Mouse (Mus musculus) right cerebral cortex, adult 18-20 months (tissue): ENCODE measurements around the gene Myo5a.
A peak's percentile ranks its signal among the peaks of the same experiment; 100 is the strongest.

ENCODE experiments used
- DNase-seq: peaks from one replicate; pipeline ENCODE4 v3.0.0; 2022; ENCODE audit warnings: mixed read lengths

The Myo5a gene

DNA sequence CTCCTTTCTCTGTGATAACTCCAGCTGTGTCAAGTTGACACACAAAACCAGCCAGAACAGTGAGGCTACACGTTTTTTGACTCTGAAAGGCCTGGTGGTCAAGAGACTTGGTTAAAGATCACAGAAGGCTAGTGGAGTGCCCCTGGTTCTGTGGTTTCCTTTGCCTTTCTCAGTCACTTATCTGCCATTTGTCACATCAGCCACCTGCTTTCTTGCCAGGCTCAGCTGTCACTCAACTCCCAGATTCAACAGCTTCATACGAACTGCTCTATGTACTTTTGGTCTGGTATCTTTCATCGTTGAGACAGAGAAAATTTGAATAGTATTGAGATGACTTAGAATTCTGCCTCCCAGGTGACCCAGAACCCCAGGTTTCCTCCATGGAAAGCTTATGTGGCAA, 183.0 kb downstream of the Myo5a start:
- no peak for DNase-seq

- peak; percentile 85 for DNase-seq
These were observed 183.6 kb downstream of the Myo5a start for GRCm38 (mm10) chr9:75254196-75254955.

DNA sequence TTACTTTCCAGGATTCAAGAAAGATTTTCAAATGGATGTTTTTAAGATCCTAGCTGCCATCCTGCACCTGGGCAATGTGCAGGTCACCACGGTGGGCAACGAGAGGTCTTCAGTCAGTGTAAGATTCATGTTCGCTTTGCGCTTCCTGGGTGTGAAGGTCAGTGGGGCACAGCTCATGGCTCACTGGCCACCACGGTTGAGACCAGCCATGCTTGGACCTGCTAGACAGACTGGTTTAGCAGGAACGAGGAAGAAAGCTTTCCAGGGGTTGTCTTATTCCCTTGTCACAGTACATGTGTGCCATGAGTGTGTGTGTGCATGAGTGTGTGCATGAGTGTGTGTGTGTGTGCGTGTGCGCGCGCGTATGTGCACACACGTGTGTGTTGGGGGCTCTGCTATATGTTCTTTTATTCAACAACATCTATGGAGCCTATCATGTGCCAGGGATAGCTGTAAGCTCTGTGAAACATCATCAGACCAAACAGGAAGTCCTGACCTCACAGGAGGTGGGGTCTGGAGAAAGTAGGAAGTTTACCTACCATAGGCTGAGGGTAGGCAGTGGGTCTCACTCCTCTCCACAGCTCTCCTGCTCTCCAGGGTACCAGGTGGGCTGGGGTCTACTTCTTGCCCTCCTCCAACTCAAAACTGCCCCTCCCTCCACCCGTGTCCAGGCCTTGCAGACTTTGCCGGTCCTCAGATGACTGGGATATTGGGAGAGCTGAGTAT, 185.2 kb downstream of the Myo5a start:
- no peak for DNase-seq

DNA sequence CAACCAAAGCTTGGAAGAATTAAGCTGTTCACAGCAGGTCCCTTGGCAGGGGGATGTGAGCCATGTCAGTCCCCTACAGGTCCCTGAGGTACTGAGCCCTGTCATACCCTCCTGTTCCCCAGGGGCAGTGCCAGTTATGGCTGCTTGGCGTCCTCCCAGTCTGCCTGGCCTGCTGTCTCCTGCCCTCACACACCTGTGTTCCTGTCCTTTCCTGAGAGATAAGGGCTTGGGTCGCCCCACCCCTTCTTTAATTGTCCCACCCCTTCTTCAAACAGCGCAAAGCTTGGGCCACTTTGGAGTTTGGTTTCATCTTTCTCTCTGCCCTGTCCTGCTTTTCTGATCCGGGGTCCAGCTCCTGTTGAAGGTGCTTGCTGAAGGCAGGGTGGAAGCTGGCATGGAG, 188.0 kb downstream of the Myo5a start:
- no peak for DNase-seq

- DNase-seq: no peak
These were observed 188.8 kb downstream of the Myo5a start for GRCm38 (mm10) chr9:75259656-75260055.

DNA sequence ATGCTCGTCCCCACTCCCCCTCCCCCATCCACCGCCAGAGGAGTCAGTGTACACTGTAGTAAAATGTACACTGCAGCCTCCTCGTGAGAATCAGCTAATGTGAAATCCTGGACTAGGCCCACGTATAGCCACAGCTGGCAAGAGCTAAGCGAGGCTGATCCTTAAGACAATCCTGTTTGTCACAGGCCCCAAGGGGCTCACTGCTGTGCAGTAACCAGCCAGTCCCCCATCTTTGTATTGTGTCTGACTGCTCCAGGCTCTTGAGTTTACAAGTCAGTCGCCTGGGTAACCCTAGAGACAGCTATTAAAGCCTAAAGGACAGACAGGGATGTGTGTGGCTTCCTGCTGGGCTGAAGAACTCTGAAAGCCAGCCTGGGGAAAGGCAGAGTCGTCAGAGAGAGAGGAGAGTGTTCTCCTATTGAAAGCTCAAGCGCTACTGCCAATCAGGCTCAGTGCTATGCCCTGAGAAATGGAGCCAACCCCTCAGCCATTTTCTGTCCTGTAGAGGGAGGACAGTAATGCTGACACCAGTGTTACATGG, 190.6 kb downstream of the Myo5a start:
- no peak for DNase-seq

DNA sequence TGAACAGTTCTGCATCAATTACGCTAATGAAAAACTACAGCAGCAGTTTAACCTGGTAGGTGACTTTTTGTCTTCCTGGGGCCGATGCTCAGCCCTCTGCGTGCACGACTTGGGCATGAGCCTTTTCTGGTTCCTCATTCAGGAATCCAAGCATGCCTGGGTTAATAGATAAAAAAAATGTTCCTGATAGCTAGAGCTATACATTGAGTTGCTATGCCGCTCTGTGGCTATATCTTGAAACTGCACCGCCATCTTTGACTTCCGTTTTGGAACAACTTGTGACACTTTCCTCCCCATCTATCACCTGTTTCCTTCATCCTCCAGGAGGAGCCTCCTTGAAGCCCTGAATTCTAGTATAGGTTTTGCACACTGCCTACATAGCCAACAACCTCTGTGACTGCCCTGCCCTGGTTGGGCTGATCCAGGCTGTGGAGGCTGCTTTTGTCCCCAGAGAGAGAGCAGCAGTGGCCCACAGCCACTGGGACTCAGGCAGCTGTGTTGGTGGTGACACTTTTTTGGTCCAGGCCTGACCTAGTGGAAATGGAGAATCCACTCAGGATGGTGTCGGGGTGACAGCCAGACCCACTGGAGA, 191.5 kb downstream of the Myo5a start:
- DNase-seq: peak; percentile 57

DNA sequence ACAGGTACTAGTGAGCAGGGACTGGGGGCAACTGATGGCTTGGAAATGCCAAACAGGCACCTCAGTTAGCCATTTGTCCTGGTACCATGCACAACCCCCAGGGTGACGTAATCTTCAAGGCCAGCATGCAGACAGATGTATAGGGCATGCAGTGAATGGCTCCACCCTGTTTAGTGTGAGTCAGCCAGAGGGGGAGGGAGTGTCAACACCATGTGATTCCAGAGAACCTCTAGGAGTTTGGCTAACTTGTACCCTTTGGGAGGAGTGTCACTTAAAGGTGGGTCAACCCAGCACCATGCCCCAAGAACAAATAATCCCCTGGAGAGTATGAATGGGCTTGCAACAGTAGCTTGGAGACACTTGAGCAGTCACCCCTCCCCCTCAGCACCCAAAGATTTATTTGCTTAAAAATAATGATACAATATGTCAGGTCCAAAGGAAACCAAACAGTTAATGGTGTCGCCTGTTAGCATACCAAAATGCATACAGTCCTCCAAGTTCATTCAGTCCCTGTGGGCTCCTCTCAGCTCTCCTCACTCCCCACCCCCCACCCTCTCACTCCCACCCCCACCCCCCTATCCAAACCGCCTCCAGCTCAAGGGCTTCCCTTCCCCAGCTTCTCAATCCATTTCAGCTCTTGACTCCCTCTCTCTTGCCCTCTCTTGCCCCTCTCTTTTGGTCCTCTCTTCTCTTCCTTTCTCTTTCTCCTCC, 193.3 kb downstream of the Myo5a start:
- no peak for DNase-seq

DNA sequence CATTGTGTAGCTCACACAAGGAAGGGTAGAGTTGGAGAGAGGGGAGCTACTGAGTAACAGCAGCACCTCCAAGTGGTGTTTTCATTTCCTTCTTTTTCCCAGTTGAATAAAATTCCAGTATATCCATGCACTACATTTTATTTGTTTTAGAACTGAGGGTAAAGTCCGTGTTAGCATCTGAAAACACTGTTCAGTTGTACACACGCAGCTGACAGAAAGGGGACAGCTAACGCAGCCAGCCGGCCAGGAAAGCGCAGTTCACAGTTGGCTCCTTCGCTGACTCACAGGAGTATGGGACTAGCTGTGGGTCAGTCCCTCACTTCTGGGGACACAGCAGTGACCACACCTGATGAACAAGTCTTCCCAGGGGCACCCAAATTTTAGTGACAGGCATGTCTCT, 196.3 kb downstream of the Myo5a start:
- no peak for DNase-seq

DNA sequence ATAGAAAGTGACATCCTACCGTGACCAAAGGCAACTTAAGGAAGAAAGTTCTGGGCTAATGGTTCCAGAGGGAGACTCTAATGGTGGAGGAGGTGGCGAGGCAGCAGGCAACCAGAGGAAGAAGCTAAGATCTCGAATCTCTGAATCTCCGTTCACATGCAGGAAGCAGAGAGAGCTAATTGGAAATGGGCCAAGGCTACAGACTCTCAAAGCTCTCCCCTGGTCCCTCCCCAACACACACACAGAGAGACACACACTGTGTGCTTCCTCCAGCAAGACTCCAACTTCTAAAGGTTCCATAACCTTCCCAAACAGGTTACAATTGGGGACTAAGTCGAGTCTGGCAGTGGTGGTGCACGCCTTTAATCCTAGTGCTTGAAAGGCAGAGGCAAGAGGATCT, 199.6 kb downstream of the Myo5a start:
- no peak for DNase-seq

DNA sequence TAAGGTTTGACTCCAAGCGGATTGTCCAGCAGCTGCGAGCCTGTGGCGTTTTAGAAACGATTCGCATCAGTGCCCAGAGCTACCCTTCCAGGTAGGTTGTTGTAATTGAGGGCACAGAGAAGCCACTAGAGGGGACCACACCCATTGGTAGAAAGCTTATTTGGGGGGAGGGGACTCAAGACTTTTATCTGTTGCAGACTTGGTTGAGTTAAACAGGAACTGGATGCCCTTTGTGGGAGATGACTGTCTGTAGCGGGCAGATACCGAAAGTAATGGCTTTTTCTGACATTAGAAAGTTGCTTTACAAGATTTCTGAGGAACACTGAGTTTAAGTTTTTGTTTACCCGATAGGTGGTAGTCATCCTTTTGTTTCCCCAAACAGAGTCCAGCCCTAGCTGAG, 200.7 kb downstream of the Myo5a start:
- DNase-seq: no peak
